Mouse (Mus musculus) bone marrow, adult 2 months (tissue): ENCODE results near the gene Prdx6. TPM values are rescaled to one million over a fixed set of nuclear protein-coding genes. Genes with fewer than 3 reads are reported as not detected.
A peak's percentile ranks its signal among the peaks of the same experiment; 100 is the strongest.

ENCODE experiments used
- H3K27ac ChIP-seq: fragments of 200-500 bp; 2 replicates; pipeline ENCODE4 v1.5.1; 2012; ENCODE audit warnings: low read depth, mild to moderate bottlenecking, control low read depth, inconsistent platforms, low read length; ENCODE audit not compliant: control insufficient read depth, poor library complexity, insufficient read depth
- H3K4me1 ChIP-seq: fragments of 200-500 bp; 2 replicates; pipeline ENCODE4 v1.6.1; 2011; ENCODE audit warnings: low read length; ENCODE audit not compliant: control insufficient read depth, insufficient read depth
- H3K4me3 ChIP-seq: fragments of 200-500 bp; replicated peaks from 2 replicates; pipeline ENCODE3; 2011; ENCODE audit warnings: mild to moderate bottlenecking, low read depth, low read length, control low read depth; ENCODE audit not compliant: control insufficient read depth
- CTCF ChIP-seq: fragments of 200-500 bp; IDR thresholded peaks from 2 replicates; pipeline ENCODE4 v1.5.1; 2011; ENCODE audit warnings: low read length, control low read depth; ENCODE audit not compliant: control insufficient read depth, insufficient read depth
- POLR2A ChIP-seq: fragments of 200-500 bp; IDR thresholded peaks from 2 replicates; pipeline ENCODE4 v1.6.1; 2011; ENCODE audit warnings: low read depth, mild to moderate bottlenecking, control low read depth, low read length, borderline replicate concordance; ENCODE audit not compliant: control insufficient read depth
- WGBS: fragments of 180-500 bp; shearing (Covaris S2); methylation state at CpG from one replicate; pipeline ENCODE4 v1.1.7; 2018; 5-methylcytosine and 5-hydroxymethylcytosine counted together
- polyA plus RNA-seq: library from polyadenylated mRNA; stranded (reverse); fragments of >200 nt; gene quantifications from 2 replicates; pipeline ENCODE4 v1.2.4, GENCODE M21; 2011; ENCODE audit warnings: low replicate concordance; ENCODE audit not compliant: missing spikeins, insufficient read depth, insufficient read length

Prdx6 gene
- polyA plus RNA-seq, 1 experiment = 110 TPM

GRCm38 (mm10) chr1:161248685-161249084 is 2.3 kb downstream of the Prdx6 start:
- Histone ChIP-seq H3K4me1 (peaks cover 5% of the 10 kb centered on the region; the same call in 1 of the 2 replicates), H3K27ac (no peak overlapping the region), H3K4me3 (no peak overlapping the region)
- WGBS = 20% methylated on average over 7 of the region's 7 CpGs
- no peak for TF ChIP-seq POLR2A
- TF ChIP-seq CTCF = no peak

- WGBS = 65% methylated on average over 11 of the region's 11 CpGs
- TF ChIP-seq POLR2A (no peak), CTCF (no peak)
- peaks cover 3% of the 10 kb centered on the region; the same call in 1 of the 2 replicates for H3K4me1 ChIP-seq
- H3K27ac ChIP-seq = no peak overlapping the region
- peak overlapping the region; percentile 32 for H3K4me3 ChIP-seq
Observed at GRCm38 (mm10) chr1:161247643-161248580, 3.1 kb downstream of the Prdx6 start.

GRCm38 (mm10) chr1:161247176-161247575 is 3.8 kb downstream of the Prdx6 start:
- Histone ChIP-seq H3K27ac (no peak overlapping the region), H3K4me3 (no peak overlapping the region), H3K4me1 (peaks cover 1% of the 10 kb centered on the region; the same call in 1 of the 2 replicates)
- WGBS = 76% methylated on average over 3 of the region's 3 CpGs
- TF ChIP-seq CTCF = no peak
- TF ChIP-seq POLR2A = no peak

GRCm38 (mm10) chr1:161237750-161238149 is 13.3 kb downstream of the Prdx6 start:
- WGBS = 88% methylated on average over 4 of the region's 4 CpGs
- peaks cover 2% of the 10 kb centered on the region; the same call in 1 of the 2 replicates for H3K4me1 ChIP-seq
- no peak overlapping the region for H3K4me3 ChIP-seq
- H3K27ac ChIP-seq = no peak overlapping the region
- TF ChIP-seq CTCF (no peak), POLR2A (no peak)

GRCm38 (mm10) chr1:161237339-161237738 is 13.7 kb downstream of the Prdx6 start:
- 88% methylated on average over 7 of the region's 7 CpGs for WGBS
- H3K4me3 ChIP-seq = no peak overlapping the region
- H3K27ac ChIP-seq = no peak overlapping the region
- TF ChIP-seq CTCF (no peak), POLR2A (no peak)
- peaks cover 2% of the 10 kb centered on the region; the same call in 1 of the 2 replicates for H3K4me1 ChIP-seq

GRCm38 (mm10) chr1:161233226-161233839 is 17.7 kb downstream of the Prdx6 start:
- Histone ChIP-seq H3K4me1 (peaks cover 2% of the 10 kb centered on the region; the same call in 1 of the 2 replicates), H3K4me3 (no peak overlapping the region), H3K27ac (no peak overlapping the region)
- 54% methylated on average over 13 of the region's 13 CpGs for WGBS
- TF ChIP-seq CTCF = no peak

- no peak overlapping the region for H3K4me3 ChIP-seq
- WGBS = 27% methylated on average over 5 of the region's 5 CpGs
- H3K4me1 ChIP-seq = peaks cover 2% of the 10 kb centered on the region; the same call in 1 of the 2 replicates
- no peak for TF ChIP-seq POLR2A
- H3K27ac ChIP-seq = no peak overlapping the region
Observed at GRCm38 (mm10) chr1:161232181-161232580, 18.8 kb downstream of the Prdx6 start.

GRCm38 (mm10) chr1:161224837-161225236 is 26.2 kb downstream of the Prdx6 start:
- no peak overlapping the region for H3K4me3 ChIP-seq
- TF ChIP-seq POLR2A (no peak), CTCF (no peak)
- no peak overlapping the region for H3K27ac ChIP-seq
- whole genome bisulfite sequencing = 54% methylated on average over 5 of the region's 5 CpGs
- H3K4me1 ChIP-seq = no peaks in the 10 kb centered on the region
